Mouse (Mus musculus) cerebellum, postnatal 4 days (tissue): ENCODE data around the gene Magi3.
A peak's percentile ranks its signal among the peaks of the same experiment; 100 is the strongest.

Source experiments
- DNase-seq, 2 experiments: peaks; one replicate each; pipeline ENCODE4 v3.0.0; 2022; ENCODE audit warnings: low spot score in 2 of 2, mixed read lengths in 1 of 2

The Magi3 gene

GRCm38 (mm10) chr3:104189823-104190222 lies 30.4 kb downstream of the Magi3 start:
- no peak for DNase-seq

- no peak for DNase-seq
Observed at GRCm38 (mm10) chr3:104189234-104189633, 30.9 kb downstream of the Magi3 start.

GRCm38 (mm10) chr3:104184270-104184669 lies 35.9 kb downstream of the Magi3 start:
- DNase-seq = no peak

- DNase-seq = no peak
Observed at GRCm38 (mm10) chr3:104183656-104184055, 36.5 kb downstream of the Magi3 start.

GRCm38 (mm10) chr3:104182711-104183110 lies 37.5 kb downstream of the Magi3 start:
- no peak for DNase-seq

GRCm38 (mm10) chr3:104161347-104161746 lies 58.8 kb downstream of the Magi3 start:
- no peak for DNase-seq

GRCm38 (mm10) chr3:104160603-104161002 lies 59.6 kb downstream of the Magi3 start:
- DNase-seq = no peak

- no peak for DNase-seq
Observed at GRCm38 (mm10) chr3:104150146-104150545, 70.0 kb downstream of the Magi3 start.

GRCm38 (mm10) chr3:104142376-104142775 lies 77.8 kb downstream of the Magi3 start:
- no peak for DNase-seq

GRCm38 (mm10) chr3:104138953-104139450 lies 81.2 kb downstream of the Magi3 start:
- no peak for DNase-seq

- DNase-seq = no peak
Observed at GRCm38 (mm10) chr3:104125628-104126027, 94.5 kb downstream of the Magi3 start.

GRCm38 (mm10) chr3:104123846-104124245 lies 96.3 kb downstream of the Magi3 start:
- DNase-seq = no peak

- no peak for DNase-seq
Observed at GRCm38 (mm10) chr3:104109478-104109877, 110.7 kb downstream of the Magi3 start.

- peak in 1 of 2 experiments; percentile 50 for DNase-seq
Observed at GRCm38 (mm10) chr3:104104942-104105341, 115.2 kb downstream of the Magi3 start.

GRCm38 (mm10) chr3:104101721-104102120 lies 118.5 kb downstream of the Magi3 start:
- no peak for DNase-seq

GRCm38 (mm10) chr3:104101249-104101648 lies 118.9 kb downstream of the Magi3 start:
- DNase-seq = no peak

GRCm38 (mm10) chr3:104095936-104096335 lies 124.2 kb downstream of the Magi3 start:
- no peak for DNase-seq

GRCm38 (mm10) chr3:104094646-104095045 lies 125.5 kb downstream of the Magi3 start:
- DNase-seq = no peak

- DNase-seq = no peak
Observed at GRCm38 (mm10) chr3:104092759-104093158, 127.4 kb downstream of the Magi3 start.

GRCm38 (mm10) chr3:104082031-104082430 lies 138.1 kb downstream of the Magi3 start:
- DNase-seq = no peak

- no peak for DNase-seq
Observed at GRCm38 (mm10) chr3:104078725-104079124, 141.4 kb downstream of the Magi3 start.

GRCm38 (mm10) chr3:104069395-104069794 lies 150.8 kb downstream of the Magi3 start:
- DNase-seq = no peak

- DNase-seq = peak in 1 of 2 experiments; percentile 10
Observed at GRCm38 (mm10) chr3:104059001-104059622, 161.1 kb downstream of the Magi3 start.

GRCm38 (mm10) chr3:104032747-104033146 lies 187.4 kb downstream of the Magi3 start:
- DNase-seq = no peak
